Mouse (Mus musculus): ENCODE measurements around the gene Hspa12b.
"Not testable (repeated sequence)": the region's sequence is repeated elsewhere in the genome, so short reads cannot be mapped to it uniquely, and the experiment has no call there.

The Hspa12b gene

DNA sequence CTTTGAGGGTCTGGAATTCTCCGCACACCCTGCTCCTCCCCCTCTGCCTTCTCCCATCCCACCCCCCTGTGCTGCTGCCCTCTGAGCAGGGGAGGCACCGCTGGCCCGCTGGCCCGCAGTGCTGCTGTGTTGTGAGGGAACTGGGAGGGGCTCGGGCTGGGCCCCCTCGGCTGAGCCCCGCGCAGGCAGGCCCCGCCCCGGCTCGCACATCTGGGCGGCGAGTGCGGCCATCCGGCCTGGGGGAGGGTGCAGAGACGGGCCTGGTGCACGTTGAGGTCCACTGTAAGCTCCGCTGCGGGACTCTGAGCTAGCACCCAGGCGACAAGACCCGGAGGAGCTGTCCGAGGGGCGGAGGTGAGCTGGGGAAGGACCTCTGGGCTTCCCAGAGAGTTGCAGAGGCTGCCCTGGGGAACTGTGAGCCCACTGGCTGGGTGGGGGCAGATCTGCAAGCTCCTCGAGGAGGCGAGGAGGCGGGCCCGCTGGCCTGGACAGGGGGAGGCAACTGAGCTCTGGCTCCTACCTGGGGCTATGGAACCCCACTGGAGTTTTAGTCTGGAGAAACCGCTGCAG is at the start of gene Hspa12b:
TSS of gene Hspa12b (plus strand) at position 120 of the 570 bp plus-strand sequence.
- no peak for DNase-seq

DNA sequence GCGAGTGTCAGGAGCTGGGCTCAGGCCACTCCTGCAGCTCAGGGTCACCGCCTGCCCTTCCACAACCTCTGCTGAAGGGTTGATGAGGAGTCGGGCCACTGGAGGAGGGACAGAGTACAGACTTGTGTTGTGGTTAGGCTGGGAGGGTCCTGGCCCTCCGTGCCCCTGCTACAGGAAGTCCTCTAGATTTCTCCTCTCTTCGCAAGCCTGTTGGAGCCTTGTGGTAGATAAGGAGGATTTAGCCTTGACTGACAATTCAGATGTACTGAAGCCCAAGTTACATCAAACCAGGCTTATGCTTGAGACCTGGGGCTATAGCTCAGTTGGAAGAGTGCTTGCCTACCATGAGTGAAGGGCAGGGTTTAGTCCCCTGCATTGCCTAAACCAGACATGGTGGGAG is 46.6 kb upstream of the Hspa12b start:
- DNase-seq, result no peak

DNA sequence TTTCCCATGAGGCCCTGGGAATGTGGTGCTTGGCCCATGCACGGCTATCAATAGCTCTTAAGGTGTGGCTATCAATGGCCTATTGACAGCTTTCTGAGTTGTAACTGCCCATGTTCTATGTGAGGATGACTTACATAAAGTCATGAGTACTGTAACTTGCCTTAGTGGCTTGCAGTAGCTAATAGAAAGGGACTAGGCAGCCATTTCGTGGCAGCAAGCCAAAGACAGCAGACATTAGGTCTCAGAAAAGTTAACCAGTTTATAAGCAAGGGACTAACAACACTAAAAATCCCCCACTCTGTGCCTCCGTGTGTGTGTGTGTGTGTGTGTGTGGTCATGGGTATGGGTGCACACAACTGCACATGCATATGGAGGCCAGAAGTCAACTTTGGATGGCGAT is 42.9 kb upstream of the Hspa12b start:
- DNase-seq, result no peak

DNA sequence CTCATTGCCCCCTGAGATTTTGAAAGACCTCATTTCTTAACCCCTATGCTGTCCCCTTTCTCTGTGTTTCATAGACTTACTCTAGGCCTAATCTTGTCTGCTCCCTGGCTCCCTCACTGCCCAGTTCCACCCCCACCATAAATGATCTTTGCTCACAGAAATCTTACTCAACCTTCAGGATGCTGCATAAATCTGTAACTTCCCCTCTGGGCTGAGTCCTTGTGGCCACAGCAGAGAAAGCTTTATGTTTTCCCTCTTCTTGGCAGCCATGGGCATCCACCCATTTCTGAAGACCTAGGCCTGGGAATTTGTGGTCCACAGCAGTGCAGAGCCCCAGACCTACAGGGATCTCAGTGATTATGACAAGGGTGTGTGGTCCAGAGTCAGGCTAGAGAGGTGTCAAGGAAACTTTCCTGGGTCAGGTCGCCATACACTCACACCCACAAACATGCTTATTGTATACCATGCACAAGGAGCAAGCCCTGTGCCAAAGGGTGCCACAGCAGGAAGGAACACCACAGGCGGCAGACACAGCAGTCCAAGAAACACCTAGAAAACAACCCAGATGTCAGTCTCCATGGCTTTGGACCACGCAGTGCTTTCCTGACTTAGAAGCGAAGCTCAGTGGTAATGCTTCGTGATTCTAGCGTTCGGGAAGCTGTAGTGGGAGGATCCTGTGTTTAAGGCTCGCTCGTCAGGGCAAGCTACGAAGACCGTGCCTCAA is 40.3 kb upstream of the Hspa12b start, which contains the start of gene Siglec1:
TSS of gene Siglec1 (minus strand) at position 99 of the 724 bp plus-strand sequence.
- DNase-seq, result no peak

DNA sequence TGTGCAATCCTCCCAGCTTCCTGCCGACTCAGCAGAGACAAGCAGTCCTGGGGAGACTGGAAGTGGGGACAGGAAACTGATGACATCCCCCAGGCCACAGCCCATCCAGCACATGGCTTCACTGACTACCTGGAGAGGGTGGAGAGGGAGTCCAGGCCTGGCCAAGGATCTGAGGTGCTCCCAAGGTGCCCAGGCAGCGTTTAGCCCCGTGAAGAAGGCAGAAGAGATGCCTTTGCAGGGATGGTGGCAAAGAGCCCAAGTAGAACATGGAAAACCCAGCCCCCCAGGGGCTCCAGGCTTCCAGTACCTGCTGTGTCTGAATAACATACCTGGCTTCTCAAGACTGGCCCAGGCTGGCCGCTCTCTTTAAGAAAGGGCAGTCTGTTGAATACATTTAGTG is 38.5 kb upstream of the Hspa12b start:
- DNase-seq, result no peak

DNA sequence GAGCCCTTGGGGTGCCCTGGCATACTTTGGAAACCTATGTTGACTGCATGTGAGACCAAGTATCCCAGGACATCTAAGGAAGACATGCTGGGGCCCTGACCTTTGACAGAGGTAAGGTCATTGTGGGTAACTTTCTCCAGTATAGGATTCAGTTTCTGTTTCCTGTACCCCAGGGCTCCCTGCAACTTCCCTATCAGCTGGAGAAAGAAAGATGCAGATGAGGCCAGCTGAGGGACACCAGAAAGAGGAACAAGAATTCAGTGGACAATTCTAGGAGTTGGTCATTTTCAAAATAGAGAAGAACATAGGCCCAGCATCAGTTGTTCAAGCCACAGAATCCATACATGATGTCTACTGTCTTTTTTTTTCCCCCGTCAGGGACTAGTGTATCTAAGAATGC is 37.4 kb upstream of the Hspa12b start:
- DNase-seq, result no peak

DNA sequence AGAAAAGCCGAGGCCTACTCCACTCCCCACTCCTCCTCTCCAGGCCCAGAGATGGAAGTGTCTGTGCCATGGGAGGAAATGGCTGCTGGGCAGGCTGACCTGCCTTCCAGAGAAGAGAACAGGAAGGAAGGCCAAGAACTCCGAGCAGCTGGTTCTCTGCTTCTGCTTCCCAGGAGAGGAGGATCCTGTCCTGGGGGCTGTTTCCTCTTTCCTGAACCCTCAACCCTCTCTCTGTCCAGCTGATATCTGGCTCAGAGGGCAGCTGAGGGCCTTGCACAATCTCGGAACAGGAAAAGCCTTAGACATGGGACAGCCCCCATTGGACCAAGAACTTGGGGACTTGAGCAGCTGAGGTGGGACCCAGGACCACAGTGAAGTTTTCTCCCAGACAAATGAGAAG is 36.2 kb upstream of the Hspa12b start:
- DNase-seq, result no peak

DNA sequence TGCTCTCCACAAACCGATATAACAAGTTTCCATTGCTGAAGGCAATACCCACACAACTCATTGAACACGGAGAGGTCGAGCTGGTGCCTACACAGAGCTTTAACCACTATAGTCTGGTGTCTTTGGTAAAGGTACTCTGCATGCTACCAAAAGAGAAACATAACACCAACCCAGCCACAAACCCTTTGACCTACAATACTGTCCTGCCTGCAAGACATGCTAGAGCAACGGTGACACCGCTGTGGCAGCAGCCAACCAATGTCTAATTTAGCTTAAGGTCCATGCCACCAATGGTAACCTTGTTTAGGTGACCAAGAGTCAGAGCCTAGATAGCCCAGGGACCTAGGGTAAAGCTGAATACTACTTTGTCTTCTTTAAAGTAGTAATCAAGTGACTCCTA is 33.5 kb upstream of the Hspa12b start:
- DNase-seq, result no peak

DNA sequence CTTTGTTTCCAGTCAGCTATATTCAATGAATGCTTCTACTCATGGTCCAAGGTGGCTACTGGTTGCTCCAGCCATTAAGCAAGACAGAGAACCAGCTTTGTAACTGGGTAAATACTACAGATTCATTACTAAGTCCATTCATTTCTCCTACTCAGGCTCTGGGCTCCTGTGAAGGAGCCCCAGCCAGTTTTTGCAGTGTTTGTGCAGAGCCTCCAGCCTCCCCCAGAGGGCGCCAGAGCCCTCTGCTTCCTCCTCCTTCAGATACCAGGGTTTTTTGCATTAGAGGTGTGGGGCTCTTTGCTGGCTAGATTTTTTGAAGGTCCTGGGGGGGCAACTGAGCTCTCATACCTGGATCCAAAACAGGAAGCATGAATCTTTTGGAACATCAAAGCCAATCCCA is 32.3 kb upstream of the Hspa12b start:
- DNase-seq, result peak; percentile 70

DNA sequence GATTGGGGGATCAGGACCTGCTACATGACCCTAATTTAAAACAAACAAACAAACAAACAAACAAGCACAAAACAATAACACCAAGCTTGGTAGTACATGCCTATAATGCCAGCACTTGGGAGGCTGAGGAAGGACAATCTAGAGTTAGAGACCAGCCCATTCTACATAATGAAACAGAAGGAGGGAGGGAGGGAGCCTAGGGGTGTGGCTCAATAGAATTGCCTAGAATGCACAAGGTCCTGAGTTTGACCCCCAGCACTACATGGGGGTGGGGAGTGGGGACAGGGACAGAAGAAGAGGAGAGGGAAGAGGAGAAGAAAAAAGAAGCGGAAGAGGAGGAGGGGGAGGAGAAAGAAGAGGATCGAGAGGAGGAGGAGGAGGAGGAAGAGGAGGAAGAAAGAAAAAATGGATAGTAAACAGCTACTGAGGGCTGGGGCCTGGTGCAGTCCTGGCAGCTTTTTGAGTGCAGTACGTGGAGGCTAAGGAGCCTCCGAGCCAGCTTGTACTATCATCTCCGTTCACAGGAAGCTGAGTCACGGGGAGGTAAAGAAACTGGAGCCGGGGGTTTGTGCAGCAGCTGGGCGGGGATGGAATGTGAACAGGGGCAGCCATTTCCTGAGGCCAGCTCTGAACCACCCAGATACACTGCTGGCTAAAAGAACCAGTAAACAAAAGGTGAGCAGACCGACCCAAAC is 30.8 kb upstream of the Hspa12b start:
- no peak for DNase-seq

DNA sequence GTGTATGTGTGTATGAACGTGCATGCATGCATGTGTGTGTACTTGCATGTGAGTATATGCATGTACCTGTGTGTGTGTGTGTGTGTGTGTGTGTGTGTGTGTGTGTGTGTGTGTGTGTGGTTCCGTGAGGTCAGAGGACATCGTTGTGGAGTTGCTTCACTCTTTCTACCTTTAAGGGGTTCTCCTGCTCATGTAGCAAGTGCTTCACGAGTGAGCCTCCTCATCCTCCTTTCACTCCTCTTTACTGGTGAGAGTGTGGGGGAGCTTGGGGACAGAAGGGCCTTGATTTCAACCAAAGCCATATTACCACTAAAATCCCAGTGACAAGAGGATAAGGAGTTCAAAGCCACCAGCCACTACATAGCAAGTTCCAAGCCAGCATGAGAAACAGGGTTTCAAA is 30.0 kb upstream of the Hspa12b start:
- DNase-seq, result no peak

DNA sequence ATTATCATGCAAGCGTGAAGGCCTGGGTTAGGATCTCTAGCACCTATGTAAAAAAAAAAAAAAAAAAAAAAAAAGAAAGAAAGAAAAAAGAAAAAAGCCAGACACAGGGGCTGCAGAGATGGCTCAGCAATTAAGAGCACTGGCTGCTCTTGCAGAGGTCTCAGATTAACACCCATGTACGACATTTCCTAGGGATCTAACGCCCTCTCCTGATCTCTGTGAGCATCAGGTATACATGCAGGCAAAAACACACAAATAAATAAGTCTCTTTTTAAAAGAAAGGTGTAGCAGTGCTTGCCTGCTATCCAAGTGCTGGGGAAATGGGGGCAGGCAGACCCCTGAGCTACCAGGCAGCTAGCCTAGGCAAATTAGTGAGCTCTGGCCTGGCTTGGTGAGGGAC is 25.6 kb upstream of the Hspa12b start:
- DNase-seq, result no peak

DNA sequence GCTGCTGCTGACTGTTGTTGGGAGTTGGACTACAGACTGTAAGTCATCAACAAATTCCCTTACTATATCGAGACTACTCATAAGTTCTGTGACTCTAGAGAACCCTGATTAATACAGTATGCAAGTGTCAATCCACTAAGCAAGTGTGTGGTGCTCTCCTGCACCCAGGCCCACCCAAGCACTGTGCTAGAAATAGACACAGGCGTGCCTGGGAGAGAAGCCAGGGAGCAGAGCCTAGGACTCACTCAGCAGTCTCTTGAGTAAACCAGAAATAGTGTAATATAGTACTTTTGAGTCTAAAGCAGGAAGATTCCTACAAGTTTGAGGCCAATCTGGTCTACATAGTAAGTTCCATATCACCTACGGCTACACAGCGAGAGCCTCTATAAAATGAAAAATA is 23.1 kb upstream of the Hspa12b start:
- DNase-seq, result no peak

DNA sequence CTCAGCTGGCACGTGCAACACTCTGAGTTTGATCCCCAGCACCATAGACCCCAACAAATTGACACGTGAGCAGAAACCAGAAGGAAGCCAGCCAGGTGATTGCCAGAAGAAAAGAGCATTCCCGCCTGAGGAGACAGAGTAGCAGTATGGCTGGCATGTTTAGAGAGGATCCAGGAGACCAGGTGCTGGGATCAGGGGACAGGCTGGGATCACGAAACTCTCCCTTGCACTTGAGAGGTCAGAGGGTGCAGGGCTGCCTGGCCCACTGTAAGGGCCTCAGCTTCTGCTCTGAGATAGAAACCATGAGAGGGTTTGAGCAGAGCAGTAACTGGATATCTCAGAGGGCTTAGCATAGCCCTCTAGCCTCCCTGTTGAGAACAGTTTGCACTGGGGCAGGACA is 22.0 kb upstream of the Hspa12b start:
- not testable (repeated sequence) for DNase-seq

DNA sequence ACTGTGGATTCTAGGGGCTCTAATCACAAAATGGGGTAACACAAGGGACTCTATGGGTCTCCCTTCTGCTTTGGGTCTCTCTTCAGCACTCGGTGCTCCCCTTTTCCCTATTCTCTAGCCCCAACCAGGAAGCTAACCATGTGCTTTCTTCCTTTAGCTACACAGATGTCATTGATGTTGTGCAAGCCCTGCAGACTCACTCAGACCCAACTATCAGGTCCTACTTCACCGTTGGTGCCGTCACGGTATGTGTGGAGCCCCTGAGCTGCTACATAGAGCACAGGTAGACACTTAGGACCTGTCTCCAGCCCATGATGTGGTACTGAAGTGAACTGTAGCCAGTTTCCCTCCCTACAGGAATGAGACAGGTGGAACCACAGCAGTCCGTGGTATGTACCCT is 21.1 kb upstream of the Hspa12b start:
- no peak for DNase-seq

DNA sequence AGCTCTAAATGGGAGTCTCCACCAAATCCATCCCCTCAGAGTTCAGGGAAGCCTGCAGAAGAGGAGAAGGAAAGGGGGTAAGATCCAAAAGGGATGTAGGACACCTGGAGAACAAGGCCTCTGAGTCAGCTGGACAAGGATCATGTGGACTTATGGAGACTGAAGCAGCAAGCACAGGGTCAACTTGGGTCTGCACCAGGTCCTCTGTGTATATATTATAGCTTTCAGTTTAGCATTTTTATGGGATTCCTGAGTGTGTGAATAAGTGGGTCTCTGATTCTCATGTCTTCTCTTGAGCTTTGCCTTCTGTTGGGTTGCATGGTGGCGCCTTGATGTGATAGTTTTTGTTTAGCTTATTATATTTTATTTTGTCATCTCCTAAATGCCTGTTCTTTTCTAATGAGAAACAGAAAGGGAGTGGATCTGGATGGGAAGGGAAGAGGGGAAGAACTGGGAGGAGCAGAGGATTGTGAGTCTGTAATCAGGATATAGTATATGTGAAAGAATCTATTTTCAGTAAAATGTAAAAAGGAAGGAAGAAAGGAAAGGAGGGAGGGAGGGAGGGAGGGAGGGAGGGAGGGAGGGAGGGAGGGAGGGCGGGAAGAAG is 8.0 kb upstream of the Hspa12b start:
- no peak for DNase-seq

DNA sequence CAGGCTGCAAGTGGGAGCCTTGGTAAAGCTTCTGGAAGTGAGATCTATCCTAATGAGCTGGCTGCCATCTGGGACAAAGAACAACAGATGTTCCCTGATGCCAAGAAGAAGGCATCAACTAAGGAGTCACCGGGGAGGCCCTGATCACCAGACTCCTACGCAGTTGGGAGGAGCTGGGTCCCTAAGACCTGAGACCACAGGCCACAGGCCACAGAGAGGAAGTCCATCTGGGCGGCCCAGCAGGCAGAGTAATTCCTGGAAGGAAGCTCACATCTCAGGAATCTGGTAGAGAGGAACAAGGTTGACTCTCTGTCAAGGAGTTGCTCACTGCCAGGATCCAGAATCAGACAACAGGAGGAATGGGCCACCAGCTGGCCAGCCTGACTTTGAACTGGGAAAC is 2.9 kb upstream of the Hspa12b start:
- no peak for DNase-seq

DNA sequence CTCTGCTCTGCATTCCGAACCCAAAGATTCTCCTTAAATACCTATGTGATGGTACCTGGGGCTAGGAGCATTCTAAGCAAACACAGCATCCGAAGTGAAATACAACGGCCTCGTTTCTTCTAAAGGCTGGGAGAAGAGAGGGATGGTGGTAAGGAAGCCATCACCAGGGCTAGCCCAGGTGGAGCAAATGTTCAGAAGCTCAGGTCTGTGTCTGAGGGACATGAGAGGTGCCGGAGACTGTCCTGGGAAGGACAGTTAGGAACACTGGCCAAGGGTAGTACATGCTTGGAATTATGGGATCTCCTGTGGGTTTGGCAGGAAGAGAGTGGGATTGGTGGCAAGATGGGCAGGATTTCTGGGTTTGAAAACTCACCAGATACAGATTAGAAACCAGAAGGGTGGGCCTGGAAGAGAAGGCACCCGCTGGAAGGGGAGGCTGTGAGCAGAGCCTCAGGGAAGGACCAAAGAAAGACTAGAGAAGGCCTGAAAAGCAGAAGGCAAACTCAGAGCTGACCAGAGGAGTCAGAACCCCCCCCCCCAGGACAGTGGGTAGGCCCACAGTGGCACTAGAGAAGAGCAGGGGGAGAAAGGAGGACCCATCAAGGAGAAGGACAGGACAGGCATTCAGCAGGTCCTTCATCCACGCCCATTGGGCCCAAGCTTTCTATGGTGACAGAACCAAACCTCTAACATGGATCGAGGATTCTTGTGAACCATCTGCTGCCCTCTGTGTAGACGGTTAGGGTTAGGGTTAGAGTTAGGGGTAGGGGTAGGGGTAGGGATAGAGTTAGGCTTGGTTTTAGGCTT is 1.7 kb upstream of the Hspa12b start:
- DNase-seq, result no peak

DNA sequence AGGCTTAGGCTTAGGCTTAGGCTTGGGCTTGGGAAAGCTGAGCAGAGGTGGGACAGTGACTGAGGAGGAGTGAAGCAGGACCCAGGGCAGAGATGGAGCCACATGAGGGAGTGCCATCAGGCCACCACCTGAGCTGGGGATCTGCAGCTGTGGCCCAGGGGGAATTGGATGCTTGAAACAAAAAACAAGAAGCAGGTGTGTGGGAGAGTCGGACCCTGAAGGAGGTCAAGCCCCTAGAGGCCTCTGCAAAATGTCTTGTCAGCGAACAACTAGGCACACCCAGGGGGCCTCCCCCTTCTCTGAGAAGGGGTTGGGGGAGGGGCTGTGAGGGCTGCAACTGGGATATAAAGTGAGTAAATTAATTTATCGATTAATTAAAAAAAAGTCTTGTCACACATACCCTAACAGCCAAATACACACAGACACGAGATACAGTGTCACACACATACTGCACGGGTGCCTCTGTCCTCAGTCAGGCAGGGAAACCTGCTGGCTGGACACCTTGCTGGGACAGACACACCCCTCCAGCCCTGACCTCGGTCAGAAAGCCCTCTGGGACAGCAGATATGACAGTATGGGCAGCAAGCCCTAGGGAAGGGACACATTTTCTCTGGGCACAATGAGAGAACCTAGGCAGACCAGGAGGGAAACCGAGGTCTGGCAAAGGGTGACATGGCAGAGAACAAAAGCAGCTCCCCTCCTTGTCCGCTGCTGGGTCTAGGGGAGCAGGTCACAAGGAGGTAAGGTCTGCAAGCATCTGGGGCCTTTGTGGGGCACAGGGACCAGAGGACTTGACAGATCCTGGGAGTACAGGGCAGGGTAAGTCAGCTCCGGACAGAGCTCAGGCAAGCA is 890 bp upstream of the Hspa12b start:
- DNase-seq, result no peak

DNA sequence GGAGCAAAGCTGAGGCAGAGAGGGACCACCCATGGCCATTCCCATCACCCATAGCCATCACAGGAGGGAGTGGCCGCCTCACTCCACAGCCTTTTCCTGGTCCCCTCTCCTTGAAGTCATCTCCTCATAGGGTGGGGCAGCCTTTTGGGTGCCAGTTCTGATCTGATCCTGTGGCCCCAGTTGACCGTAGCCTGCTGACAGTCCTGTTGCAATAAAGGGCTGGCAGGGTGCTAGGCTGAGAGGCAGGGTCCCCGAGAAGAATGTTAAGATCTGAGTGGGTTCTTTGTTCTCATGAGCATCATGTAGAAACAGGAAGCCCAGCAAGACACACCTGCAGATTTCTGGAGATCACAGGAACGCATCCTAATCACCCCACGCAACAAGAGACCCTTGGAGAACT is 1.1 kb downstream of the Hspa12b start:
- no peak for DNase-seq

DNA sequence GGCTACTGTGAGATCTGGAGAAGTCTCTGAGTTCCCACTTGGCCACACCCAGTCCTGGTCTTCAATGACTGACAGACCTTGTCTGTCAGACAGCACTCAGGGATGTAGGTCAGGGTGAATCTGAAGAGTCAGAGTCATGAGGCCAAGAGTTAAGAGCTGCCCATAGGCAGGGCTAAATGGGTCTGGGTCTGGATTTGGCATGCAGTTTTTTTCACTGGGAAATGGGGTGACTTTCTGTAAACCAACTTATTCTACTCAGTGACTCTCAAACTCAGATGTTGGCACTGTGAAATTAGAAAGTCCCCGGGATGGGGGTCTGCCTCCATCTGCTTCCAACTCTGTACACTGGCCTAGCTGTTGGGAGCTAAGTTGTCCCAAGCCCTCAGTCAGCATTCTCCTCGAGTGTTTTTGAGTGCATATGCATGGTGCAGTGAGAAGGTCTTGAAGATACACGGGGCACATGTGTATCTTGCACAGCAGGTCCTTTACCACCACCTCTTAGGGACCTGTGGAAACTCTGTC is 1.6 kb downstream of the Hspa12b start:
- DNase-seq, result no peak

DNA sequence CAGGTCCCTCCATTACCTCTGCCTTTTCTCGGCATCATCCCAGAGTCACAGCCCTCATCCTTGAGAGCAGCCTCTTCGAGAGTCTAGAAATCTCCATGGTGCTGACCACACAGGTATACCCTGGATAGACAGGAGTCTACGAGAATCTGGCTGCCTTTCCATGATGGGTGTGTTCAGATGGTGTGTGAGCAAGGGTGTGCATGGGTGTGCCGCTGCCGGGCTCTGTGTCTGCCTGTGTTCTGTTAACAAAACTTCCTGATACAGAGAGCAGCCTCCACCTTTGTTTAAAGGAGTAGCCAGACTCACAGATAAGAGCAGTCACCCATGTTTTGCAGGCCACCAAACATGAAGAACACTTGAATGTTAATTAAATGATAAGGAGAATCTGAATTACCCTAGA is 2.8 kb downstream of the Hspa12b start:
- no peak for DNase-seq
